Mouse (Mus musculus): ENCODE measurements around the gene Wdr13.
"Not testable (repeated sequence)": the region's sequence is repeated elsewhere in the genome, so short reads cannot be mapped to it uniquely, and the experiment has no call there.

Gene Wdr13

GRCm38 (mm10) chrX:8102213-8102668 lies 30.5 kb downstream of the Wdr13 start:
- no peak for DNase-seq

GRCm38 (mm10) chrX:8101017-8101416 lies 31.7 kb downstream of the Wdr13 start:
- DNase-seq, result no peak

DNA sequence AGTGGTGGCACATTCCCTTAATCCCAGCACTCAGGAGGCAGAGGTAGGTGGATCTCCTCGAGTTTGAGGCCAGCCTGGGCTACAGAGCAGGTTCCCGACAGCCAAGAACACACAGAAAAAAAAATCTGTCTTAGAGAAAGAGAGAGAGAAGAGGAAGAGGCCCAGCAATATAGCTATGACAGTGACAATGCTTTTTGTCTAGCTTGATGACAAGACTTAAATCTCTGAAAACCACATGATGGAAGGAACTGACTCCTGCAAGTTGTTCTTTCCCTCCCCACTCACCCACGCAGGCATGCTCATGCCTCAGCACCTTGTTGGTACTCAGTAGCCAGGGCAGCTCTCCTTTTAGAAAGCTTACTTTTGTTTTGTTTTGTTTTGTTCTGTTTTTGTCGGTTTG lies 33.3 kb downstream of the Wdr13 start:
- no peak for DNase-seq

- DNase-seq, result peak; percentile 98 to 99
These were observed 35.9 kb downstream of the Wdr13 start for GRCm38 (mm10) chrX:8096787-8097242.

GRCm38 (mm10) chrX:8096068-8096786 lies 36.5 kb downstream of the Wdr13 start:
- peak; percentile 55 to 90 for DNase-seq

DNA sequence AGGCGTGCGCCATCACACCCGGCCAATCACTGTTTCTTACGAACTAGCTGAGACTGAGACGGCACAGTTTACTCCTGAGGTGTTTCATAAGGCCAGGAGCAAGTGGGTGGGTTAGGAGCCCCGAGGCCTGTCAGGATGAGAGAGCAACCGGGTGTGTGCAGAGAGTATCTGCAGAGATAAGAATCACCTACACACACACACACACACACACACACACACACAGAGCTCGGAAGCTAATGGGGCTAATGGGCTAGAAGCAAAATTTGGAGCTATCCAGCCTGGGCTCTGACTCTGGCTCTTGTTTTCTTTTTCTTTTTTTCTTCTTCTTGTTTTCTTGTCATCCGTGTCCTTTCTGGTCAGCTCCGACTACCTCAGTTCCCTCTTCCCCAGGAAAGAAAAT lies 37.1 kb downstream of the Wdr13 start:
- no peak for DNase-seq

DNA sequence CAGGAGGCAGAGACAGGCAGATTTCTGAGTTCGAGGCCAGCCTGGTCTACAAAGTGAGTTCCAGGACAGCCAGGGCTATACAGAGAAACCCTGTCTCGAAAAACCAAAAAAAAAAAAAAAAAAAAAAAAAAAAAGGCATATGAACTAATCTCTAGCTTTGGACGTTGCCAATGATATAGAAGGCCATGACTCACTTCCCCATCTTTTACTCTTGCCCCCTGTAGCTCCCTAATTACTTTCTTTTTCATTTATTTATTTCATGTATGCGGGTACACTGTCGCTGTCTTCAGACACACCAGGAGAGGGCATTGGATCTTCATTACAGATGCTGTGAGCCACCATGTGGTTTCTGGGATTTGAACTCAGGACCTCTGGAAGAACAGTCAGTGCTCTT lies 41.7 kb downstream of the Wdr13 start:
- DNase-seq, result not testable (repeated sequence)

GRCm38 (mm10) chrX:8090346-8090953 lies 42.2 kb downstream of the Wdr13 start, which contains the start of gene Was:
Was (minus strand) TSS chrX:8090498.
- DNase-seq, result no peak

GRCm38 (mm10) chrX:8089746-8090145 lies 42.9 kb downstream of the Wdr13 start:
- no peak for DNase-seq

GRCm38 (mm10) chrX:8085611-8086010 lies 47.1 kb downstream of the Wdr13 start:
- no peak for DNase-seq

DNA sequence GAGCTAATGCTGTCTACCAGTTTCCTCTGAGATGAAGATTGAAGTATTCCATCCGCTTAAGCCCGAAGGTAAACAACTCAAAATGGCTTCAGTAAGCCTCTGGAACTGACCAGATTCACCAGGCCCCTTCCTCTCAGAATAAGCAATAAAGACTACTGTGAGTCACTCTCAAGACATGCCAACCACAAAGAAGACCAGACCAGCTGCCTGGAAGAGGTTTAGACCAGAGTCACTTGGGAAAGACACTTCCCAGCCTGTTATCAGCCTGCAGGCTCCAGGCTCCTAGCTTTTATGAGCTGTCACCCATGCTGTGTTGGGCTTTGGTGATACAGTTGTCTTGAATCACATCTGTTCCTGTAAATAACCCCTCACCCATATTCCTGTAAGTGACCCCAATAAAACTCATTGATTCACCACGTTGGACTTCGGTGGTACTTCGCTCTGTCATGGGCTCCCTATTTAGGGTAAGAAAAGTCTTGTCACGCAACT lies 47.9 kb downstream of the Wdr13 start:
- DNase-seq, result no peak

GRCm38 (mm10) chrX:8075104-8075503 lies 57.6 kb downstream of the Wdr13 start:
- DNase-seq, result no peak

DNA sequence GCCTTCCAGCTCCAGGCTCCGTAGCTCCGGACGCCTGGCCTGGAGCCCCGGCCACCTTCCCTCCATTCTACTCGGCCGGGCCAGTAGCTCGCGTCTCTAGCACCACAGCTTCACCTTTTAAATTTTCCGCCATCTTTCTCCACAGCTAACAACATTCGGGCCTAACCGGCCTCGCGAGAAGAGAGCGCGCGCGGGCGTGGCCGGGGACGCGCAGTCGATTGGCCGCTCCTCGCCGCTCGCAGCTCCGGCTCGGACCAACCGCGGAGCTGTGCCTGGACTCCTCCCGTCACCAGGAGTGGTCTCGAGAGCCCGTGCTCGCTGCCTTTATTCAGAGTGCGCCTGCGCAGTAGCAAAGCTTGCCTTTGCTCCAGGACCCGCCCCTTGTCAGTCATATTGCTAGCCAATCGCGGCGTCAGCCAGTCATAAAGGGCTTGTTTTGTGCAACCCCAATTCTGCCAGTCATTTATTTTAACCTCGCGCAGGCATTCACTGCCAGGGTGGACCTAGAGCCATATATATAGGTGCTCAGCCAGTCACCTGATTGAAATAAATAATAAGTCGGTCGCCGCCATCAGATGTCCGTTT lies 58.2 kb downstream of the Wdr13 start, which contains the start of gene Suv39h1:
Gene Suv39h1 (minus strand): TSS at position 331 of the 585 bp plus-strand sequence.
- peak; percentile 93 to 98 for DNase-seq

DNA sequence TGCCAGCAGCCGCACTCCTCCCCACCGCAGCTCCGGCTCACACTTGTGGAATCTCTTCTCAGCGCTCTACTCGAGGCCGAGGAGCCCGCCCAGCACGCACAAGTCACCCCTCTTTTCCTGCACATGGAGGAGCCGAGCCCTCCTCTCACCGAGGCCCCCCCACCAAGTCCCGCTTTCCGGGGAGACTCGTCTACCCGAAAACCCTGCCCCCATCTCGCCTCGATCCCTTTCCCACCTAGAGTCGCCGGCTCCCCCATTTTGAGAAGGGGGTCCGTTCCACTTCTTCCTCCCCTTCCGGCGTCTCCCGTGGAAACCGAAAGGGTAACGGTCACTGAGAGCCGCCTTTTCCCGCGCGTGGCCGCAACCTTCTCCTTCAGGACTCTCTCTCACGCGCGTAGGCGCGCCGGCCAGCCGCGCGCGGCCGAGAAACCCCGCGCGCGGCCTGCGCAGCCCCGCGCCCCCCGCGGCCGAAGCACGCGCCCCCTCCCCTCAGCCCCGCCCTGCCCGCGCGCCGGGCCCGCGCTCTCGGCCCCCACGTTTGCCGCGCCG lies 58.7 kb downstream of the Wdr13 start:
- DNase-seq, result peak in 1 of 2 experiments; percentile 38
